Mouse (Mus musculus) Muller cell, postnatal 12 days (primary cell): Measurements from ENCODE around the gene Pdzd2.

Source experiments
- DNase-seq: peaks from one replicate; pipeline ENCODE4 v3.0.0-alpha.2; 2015; ENCODE audit errors: inconsistent ontology term

Gene Pdzd2

GRCm38 (mm10) chr15:12355261-12355660 lies 384.5 kb downstream of the Pdzd2 start:
- DNase-seq, result no peak

GRCm38 (mm10) chr15:12354281-12354810 lies 385.4 kb downstream of the Pdzd2 start:
- DNase-seq, result no peak

DNA sequence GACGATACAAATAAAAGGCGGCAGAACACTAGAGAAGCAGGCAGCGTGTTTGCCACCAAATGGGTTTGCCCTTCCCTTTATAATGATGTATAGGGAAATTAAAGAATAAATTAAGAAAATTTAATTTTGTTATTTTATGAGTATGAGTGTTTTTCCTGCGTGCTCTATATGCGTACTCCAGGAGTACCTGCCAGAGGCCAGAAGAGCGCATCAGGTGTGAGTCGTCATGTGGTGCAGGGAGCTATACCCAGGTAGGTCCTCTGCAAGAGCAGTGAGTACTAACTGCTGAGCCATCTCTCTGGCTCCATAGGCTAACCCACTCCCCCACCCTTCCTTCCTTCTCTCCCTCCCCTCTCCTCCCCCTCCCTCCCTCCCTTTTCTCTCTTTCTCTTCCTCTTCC lies 388.3 kb downstream of the Pdzd2 start:
- DNase-seq, result no peak

- no peak for DNase-seq
These were observed 389.9 kb downstream of the Pdzd2 start for GRCm38 (mm10) chr15:12349840-12350239.

DNA sequence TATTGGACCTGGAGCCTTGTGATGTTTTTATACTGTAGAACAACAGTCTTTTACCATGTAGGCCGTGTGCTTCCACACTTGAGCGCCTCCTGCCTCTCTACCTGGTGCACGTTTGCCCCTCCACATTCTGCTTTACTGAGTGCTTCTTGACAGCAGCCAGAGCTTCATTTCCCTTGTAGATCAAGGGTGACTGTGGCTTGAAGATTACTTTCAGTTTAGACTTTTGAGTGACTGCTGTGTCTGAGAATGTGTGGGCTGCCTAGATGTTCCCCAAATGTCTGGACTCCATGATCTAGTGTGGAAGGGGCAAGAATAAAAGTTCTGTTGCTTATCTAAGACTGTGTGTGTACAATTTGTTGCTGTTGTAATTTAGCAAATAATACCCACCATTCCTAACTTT lies 390.8 kb downstream of the Pdzd2 start:
- DNase-seq, result no peak

- DNase-seq, result no peak
These were observed 392.8 kb downstream of the Pdzd2 start for GRCm38 (mm10) chr15:12346916-12347315.

- DNase-seq, result peak; percentile 92
These were observed 398.3 kb downstream of the Pdzd2 start for GRCm38 (mm10) chr15:12341401-12341758.

DNA sequence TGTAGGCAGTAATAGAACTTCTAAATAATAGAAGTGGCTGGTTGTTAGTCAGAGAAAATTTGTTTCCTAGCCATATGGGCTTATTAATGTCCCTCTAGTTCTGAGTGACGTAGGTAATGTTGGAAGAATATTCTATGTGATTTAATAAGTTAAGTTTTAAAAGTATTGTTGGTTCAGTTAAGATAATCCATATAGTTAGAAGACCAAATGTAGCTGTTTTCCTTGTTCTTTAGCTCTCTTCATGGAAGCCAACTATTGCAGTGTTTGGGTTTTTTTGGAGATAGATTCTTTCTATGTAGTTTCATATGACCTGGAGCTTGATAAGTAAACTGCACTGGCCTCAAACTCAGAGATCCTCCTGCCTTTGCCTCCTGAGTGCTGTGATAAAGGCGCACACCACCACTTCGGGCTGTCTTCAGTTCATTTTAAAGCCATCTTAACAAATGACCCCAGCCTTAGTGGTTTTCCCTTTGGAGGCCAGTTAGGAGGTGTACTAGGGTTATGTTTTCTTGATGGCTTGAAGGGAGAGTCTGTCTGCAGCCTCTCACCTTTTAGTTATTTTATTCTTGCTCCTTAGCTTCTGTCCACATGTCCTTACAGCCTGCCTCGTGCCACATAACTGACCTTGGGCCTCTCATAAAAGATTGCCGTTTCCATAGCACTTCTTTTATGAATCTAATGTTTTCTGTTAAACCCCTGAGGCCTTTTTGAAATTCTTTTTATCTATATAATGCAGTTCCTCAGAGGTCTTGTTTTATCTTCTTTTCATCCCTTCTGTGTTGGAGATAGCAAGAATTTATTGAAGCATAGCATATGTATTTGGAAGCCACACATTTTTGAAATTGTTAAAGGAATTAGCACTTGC lies 399.0 kb downstream of the Pdzd2 start:
- peak; percentile 45 for DNase-seq

- no peak for DNase-seq
These were observed 402.0 kb downstream of the Pdzd2 start for GRCm38 (mm10) chr15:12337779-12338137.

- DNase-seq, result no peak
These were observed 402.5 kb downstream of the Pdzd2 start for GRCm38 (mm10) chr15:12337030-12337778.

DNA sequence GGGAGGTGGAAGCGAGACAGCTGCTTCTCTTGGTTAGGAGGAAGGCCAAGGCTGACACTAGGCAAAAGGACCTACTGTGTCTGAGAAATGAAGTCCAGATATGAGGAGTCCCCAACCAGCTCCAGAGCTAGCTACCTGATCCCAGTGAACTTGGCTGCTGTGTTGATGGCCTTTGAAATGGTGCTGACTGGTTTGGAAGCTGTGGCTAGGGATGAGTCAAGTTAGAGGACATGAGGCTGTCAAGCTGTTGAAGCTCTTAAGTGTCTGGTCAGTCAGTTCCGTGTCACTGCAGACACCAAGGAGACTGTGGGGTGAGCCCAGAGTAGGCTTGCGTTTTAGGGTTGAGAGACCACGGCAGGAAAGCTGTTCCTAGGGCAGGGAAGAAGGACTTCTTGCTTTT lies 405.3 kb downstream of the Pdzd2 start:
- DNase-seq, result no peak

GRCm38 (mm10) chr15:12331300-12331699 lies 408.4 kb downstream of the Pdzd2 start:
- DNase-seq, result no peak

DNA sequence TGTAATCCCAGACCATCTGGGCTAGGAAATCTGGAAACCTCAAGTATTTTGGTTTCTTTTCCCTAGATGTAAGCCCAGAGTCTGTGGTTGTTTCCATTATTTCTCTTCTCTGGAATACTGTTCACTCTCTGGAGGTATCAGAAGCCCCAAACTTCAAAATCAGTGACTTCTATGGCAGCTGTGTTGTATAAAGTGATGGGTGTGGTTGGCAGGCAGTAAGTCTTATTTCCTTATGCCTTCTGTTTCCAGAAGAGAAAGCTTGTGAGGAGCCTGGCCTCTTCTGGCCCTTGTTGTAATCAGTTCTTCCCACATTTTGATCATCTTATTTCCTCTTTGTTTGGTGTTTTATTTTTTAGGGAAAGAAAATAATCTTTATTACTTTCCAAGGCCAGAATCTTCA lies 408.8 kb downstream of the Pdzd2 start:
- DNase-seq, result no peak

DNA sequence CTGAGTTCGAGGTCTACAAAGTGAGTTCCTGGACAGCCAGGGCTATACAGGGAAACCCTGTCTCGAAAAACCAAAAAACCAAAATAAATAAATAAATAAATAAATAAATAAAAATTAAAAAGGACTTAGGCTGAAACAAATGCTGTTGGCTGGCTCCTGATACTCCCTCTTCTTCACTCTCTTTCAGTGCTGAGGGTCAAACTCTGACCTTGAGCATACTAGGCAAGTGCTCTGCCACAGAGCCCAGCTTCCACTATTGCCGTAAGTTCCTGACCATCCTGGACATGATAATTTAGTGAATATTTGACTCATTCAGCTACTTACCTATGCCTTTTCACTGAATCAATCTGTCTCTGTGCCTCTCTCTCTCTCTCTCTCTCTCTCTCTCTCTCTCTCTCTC lies 409.3 kb downstream of the Pdzd2 start:
- no peak for DNase-seq

GRCm38 (mm10) chr15:12324326-12324725 lies 415.4 kb downstream of the Pdzd2 start:
- DNase-seq, result no peak

- no peak for DNase-seq
These were observed 416.9 kb downstream of the Pdzd2 start for GRCm38 (mm10) chr15:12322676-12323402.

- DNase-seq, result peak; percentile 70
These were observed 417.7 kb downstream of the Pdzd2 start, which contains the start of gene 1810049J17Rik for GRCm38 (mm10) chr15:12321788-12322621. Gene 1810049J17Rik (minus strand): TSS chr15:12321899.

GRCm38 (mm10) chr15:12321091-12321787 lies 418.5 kb downstream of the Pdzd2 start, which contains the start of gene Golph3:
Gene Golph3 (plus strand): TSS chr15:12321450.
- peak; percentile 97 for DNase-seq

DNA sequence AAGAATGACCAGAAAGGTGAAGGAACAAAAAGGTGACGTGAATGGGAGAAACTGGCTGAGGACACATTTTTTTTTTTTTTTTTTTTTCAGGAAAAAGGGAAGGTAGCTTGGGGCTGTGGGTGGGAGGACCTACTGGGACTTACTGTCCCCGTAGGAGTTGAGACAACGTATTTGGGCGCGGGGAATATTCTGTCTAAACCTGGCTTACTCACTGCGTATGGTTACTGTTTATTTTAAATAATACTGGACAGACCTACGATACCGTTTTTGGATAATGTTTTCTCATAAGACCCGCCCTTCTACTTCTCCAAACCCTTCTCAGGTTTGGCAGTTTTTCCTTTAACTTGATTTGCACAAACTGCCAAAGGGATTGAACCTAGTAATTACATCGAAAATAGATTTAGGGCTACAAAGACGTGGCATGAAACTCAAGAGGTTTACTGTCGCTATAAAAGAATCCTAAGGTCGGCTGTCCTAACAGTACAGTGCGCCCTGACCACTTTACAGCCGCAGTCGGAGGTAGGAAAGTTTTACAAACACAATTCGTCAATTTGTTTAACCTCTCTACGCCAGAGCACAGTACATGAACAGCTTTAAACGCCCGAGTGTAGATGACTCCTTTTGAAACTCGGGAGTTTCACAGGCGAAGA lies 419.2 kb downstream of the Pdzd2 start:
- no peak for DNase-seq

DNA sequence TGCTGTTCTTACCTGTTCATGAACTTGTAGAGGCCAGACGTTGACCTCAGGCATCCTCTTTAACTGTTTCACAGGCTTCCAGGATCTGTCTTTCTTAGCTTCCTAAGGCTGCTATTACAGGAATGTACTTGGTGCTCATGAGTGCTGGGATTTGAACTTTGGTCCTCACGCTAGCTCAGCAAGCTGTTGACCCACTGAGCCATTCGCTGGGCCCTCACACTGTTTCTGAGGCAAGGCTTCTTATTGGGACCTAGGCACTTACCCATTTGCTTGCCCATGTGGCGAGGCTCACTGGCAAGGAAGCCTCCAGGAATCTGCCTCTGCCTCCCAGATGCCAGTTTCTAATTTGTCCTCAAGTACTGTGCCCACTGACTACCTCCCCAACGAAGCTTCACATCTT lies 419.8 kb downstream of the Pdzd2 start:
- DNase-seq, result no peak
